Mouse (Mus musculus): ENCODE results near the gene Eif4a1.

GRCm38 (mm10) chr11:69704613-69705010 is 32.4 kb upstream of the Eif4a1 start:
- no peak for TF ChIP-seq GATA1 (IDR thresholded peaks at IDR 0.05; ENCODE audit: borderline replicate concordance, low read length)
- TF ChIP-seq FLI1 (IDR thresholded peaks at IDR 0.05; ENCODE audit: low read length) = no peak

Data from megakaryocyte, embryonic 14.5 days (primary cell).